Mouse (Mus musculus) E14TG2a.4 (cell line): ENCODE results near the gene Tmem117.

Experiments
- H3K27me3 ChIP-seq: 2 replicates; pipeline ENCODE4 v1.6.1; 2014; ENCODE audit warnings: low read length, control low read depth; ENCODE audit not compliant: insufficient read depth
- H3K36me3 ChIP-seq: 2 replicates; pipeline ENCODE4 v1.6.1; 2014; ENCODE audit warnings: low read length, control low read depth; ENCODE audit not compliant: insufficient read depth
- H3K4me1 ChIP-seq: replicated peaks from 2 replicates; pipeline ENCODE4 v1.6.1; 2014; ENCODE audit warnings: low read depth, low read length, control low read depth
- H3K4me3 ChIP-seq: replicated peaks from 2 replicates; pipeline ENCODE4 v1.5.1; 2014; ENCODE audit warnings: mild to moderate bottlenecking, low read length
- H3K9me3 ChIP-seq: 2 replicates; pipeline ENCODE4 v1.6.1; 2014; ENCODE audit warnings: low read length, control low read depth
- CTCF ChIP-seq: conservative IDR thresholded peaks from 2 replicates; pipeline ENCODE4 v1.5.1; 2014; ENCODE audit warnings: low read length
- NANOG ChIP-seq: IDR thresholded peaks from 2 replicates; pipeline ENCODE4 v1.6.1; 2014; ENCODE audit warnings: borderline replicate concordance, low read length, mixed read lengths
- POU5F1 ChIP-seq: IDR thresholded peaks from 2 replicates; pipeline ENCODE4 v1.6.1; 2014; ENCODE audit warnings: low read length, borderline replicate concordance

The Tmem117 gene

GRCm38 (mm10) chr15:94770832-94771578, 142.0 kb downstream of the Tmem117 start:
- TF ChIP-seq CTCF (no peak), NANOG (no peak), POU5F1 (no peak)
- no peaks in the 10 kb centered on the region for H3K4me1 ChIP-seq
- H3K36me3 ChIP-seq, result no peaks in the 10 kb centered on the region
- H3K4me3 ChIP-seq, result no peak overlapping the region
- H3K9me3 ChIP-seq, result no peaks in the 10 kb centered on the region
- no peaks in the 10 kb centered on the region for H3K27me3 ChIP-seq

DNA sequence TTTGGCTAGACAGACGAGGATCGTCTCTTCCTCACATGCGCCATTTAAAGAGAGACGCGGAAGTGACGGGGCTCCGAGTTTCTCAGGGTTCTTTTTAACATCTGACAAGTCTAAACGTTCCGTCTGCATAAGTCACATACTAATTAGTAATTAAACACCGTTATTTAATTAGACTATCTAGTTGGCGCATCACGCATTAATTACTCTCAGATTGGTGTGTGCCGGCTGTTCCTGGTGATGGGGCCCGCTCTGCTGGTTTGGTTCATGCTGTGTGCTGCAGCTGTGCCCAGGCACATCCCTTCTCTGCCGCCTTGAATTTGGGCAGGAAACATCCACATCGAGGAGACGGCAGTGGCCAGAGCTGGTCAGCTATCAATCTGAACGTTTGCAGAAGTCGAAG, 142.7 kb downstream of the Tmem117 start:
- no peaks in the 10 kb centered on the region for H3K4me1 ChIP-seq
- H3K4me3 ChIP-seq, result no peak overlapping the region
- no peaks in the 10 kb centered on the region for H3K36me3 ChIP-seq
- no peaks in the 10 kb centered on the region for H3K27me3 ChIP-seq
- H3K9me3 ChIP-seq, result no peaks in the 10 kb centered on the region
- TF ChIP-seq CTCF (no peak), POU5F1 (no peak), NANOG (no peak)

DNA sequence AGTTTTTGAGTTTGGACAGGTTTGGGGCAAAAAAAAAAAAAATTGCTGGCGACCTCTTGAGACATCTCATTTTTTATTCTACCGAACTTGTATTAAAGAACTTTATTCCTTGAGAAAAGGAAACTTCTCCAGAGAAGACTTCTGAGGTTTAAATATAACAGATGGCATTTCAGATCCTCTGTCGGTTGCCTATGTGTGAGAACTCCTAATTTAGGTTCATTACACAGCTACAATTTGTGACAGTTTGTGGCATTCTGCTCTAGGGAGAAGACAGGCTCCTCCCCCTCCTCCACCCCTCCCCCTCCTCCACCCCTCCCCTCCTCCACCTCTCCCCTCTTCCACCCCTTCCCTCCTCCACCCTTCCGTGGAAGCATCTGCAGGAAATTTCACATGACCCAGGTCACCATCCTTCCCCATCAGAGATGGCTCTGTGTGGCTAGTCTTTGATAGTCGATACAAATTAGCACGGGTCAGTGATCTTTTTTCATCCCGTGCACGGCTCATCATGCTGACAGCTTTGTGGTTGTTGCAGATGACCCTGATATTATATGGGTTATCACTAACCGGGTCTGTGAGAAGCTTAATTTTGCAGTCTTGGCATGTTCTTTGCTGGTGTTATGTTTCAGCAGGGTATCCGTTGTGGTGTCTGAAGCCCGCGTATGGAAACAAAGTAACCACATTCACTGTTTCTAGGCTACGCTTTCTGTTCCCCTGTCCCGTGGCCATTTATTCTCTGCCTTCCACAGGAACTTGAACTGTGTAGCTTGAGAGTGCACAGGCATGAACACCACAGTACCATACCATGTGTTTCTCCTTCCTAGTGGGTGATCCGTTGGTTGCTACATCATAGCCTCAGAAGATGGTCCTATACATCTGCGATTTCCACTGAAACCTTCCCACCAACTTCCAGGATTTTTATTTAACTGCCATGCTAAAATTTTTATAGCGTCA, 147.4 kb downstream of the Tmem117 start:
- no peaks in the 10 kb centered on the region for H3K36me3 ChIP-seq
- H3K27me3 ChIP-seq, result no peaks in the 10 kb centered on the region
- no peaks in the 10 kb centered on the region for H3K4me1 ChIP-seq
- no peaks in the 10 kb centered on the region for H3K9me3 ChIP-seq
- H3K4me3 ChIP-seq, result no peak overlapping the region
- TF ChIP-seq CTCF, result no peak
- TF ChIP-seq POU5F1, result no peak
- no peak for TF ChIP-seq NANOG

GRCm38 (mm10) chr15:94781556-94781955, 152.5 kb downstream of the Tmem117 start:
- Histone ChIP-seq H3K36me3 (no peaks in the 10 kb centered on the region), H3K27me3 (no peaks in the 10 kb centered on the region), H3K4me3 (no peak overlapping the region), H3K4me1 (no peaks in the 10 kb centered on the region), H3K9me3 (no peaks in the 10 kb centered on the region)
- TF ChIP-seq POU5F1, result no peak
- no peak for TF ChIP-seq NANOG
- TF ChIP-seq CTCF, result no peak

GRCm38 (mm10) chr15:94793455-94793854, 164.4 kb downstream of the Tmem117 start:
- Histone ChIP-seq H3K27me3 (no peaks in the 10 kb centered on the region), H3K4me3 (no peak overlapping the region), H3K9me3 (no peaks in the 10 kb centered on the region), H3K36me3 (no peaks in the 10 kb centered on the region), H3K4me1 (peaks cover 6% of the 10 kb centered on the region)
- TF ChIP-seq POU5F1 (no peak), NANOG (no peak), CTCF (no peak)

GRCm38 (mm10) chr15:94795484-94795883, 166.5 kb downstream of the Tmem117 start:
- Histone ChIP-seq H3K36me3 (no peaks in the 10 kb centered on the region), H3K4me1 (peaks cover 14% of the 10 kb centered on the region), H3K4me3 (no peak overlapping the region), H3K27me3 (no peaks in the 10 kb centered on the region), H3K9me3 (no peaks in the 10 kb centered on the region)
- TF ChIP-seq POU5F1, result no peak

GRCm38 (mm10) chr15:94798236-94798635, 169.2 kb downstream of the Tmem117 start:
- H3K9me3 ChIP-seq, result no peaks in the 10 kb centered on the region
- TF ChIP-seq POU5F1 (no peak), NANOG (no peak), CTCF (no peak)

GRCm38 (mm10) chr15:94801462-94801861, 172.4 kb downstream of the Tmem117 start:
- Histone ChIP-seq H3K9me3 (no peaks in the 10 kb centered on the region), H3K36me3 (no peaks in the 10 kb centered on the region), H3K4me1 (peaks cover 21% of the 10 kb centered on the region), H3K27me3 (no peaks in the 10 kb centered on the region), H3K4me3 (no peak overlapping the region)
- TF ChIP-seq POU5F1 (no peak), NANOG (no peak), CTCF (no peak)

More at GRCm38 (mm10) chr15:94798236-94798635, 169.2 kb downstream of the Tmem117 start:
- Histone ChIP-seq H3K27me3 (no peaks in the 10 kb centered on the region), H3K36me3 (no peaks in the 10 kb centered on the region), H3K4me3 (no peak overlapping the region), H3K4me1 (peaks cover 21% of the 10 kb centered on the region)

GRCm38 (mm10) chr15:94802820-94803219, 173.8 kb downstream of the Tmem117 start:
- no peaks in the 10 kb centered on the region for H3K36me3 ChIP-seq
- TF ChIP-seq POU5F1, result no peak
- TF ChIP-seq CTCF, result no peak
- TF ChIP-seq NANOG, result no peak
- no peaks in the 10 kb centered on the region for H3K27me3 ChIP-seq

More at GRCm38 (mm10) chr15:94802820-94803219, 173.8 kb downstream of the Tmem117 start:
- Histone ChIP-seq H3K9me3 (no peaks in the 10 kb centered on the region), H3K4me1 (peaks cover 21% of the 10 kb centered on the region), H3K4me3 (no peak overlapping the region)
